In genomic region chr16:34125595-34125994, GRCm38 (mm10) we compare ENCODE assay signal across 9 mouse cellular contexts.
A peak's percentile ranks its signal among the peaks of the same experiment; 100 is the strongest.
DNase-seq lines count a peak whose midpoint lies in the region; ATAC-seq and TF ChIP-seq lines count a peak whose summit lies in the region.
"Had no signal": no experiment of that assay in that cellular context is flagged by ENCODE, and none has a peak within 500 bp of the region (broad histone marks: within the 10 kb centered on the region; RNA-seq: fewer than 3 reads in every experiment).

No protein-coding gene starts in this region.

- H3K9ac ChIP-seq in kidney, embryonic 14.5 days (ENCODE audit: low read depth, low read length) = no peak overlapping the region
- no peak overlapping the region for H3K9ac ChIP-seq in intestine, embryonic 16.5 days (ENCODE audit: low read depth, low read length)
- H3K9ac ChIP-seq in midbrain, embryonic 13.5 days (replicated peaks) = no peak overlapping the region

- H3K36me3 ChIP-seq in kidney, embryonic 14.5 days (ENCODE audit: control insufficient read depth, insufficient read depth, low read length) = no peaks in the 10 kb centered on the region
- H3K36me3 ChIP-seq in intestine, embryonic 16.5 days (ENCODE audit: control insufficient read depth, insufficient read depth, low read length) = no peaks in the 10 kb centered on the region
- 0 out of 2 replicates have a peak, but pooled peaks cover 14% of the 10 kb centered on the region for H3K36me3 ChIP-seq in midbrain, embryonic 13.5 days
- H3K36me3 ChIP-seq in spleen, adult 2 months (ENCODE audit: control insufficient read depth, insufficient read depth, low read length) = no peaks in the 10 kb centered on the region
- H3K36me3 ChIP-seq: G1E had no signal

- TF ChIP-seq POLR2A in spleen, adult 2 months (IDR thresholded peaks at IDR 0.05; ENCODE audit: low read depth, low read length) = no peak

- peak; percentile 53; the same call in 1 of the 2 replicates for TF ChIP-seq CTCF in spleen, adult 2 months (IDR thresholded peaks at IDR 0.05; ENCODE audit: extremely low read depth, insufficient read depth, insufficient read length, insufficient replicate concordance)

- intact Hi-C loops in left cerebral cortex, postnatal 25 days (cut with DNase I) = loop anchor here (5.0 to 10.0 kb wide), 3 partner anchors 47 to 579 kb away; no protein-coding TSS in a partner anchor

- no peak for ATAC-seq in kidney, embryonic 14.5 days (ENCODE audit: low FRiP score, low TSS enrichment)
- peak; percentile 84 for ATAC-seq in common myeloid progenitor, adult 5-6 weeks (replicated peaks; ENCODE audit: low read depth, poor library complexity, severe bottlenecking)
- ATAC-seq in intestine, embryonic 16.5 days = peak; percentile 44; the same call in 1 of the 2 replicates
- ATAC-seq in midbrain, embryonic 13.5 days = peak; percentile 64

- H3K27me3 ChIP-seq in kidney, embryonic 14.5 days (ENCODE audit: control insufficient read depth, insufficient read depth, low read length) = no peaks in the 10 kb centered on the region
- no peaks in the 10 kb centered on the region for H3K27me3 ChIP-seq in intestine, embryonic 16.5 days (replicated peaks; ENCODE audit: control insufficient read depth, insufficient read depth, low read length)
- H3K27me3 ChIP-seq in midbrain, embryonic 13.5 days = no peaks in the 10 kb centered on the region
- no peaks in the 10 kb centered on the region for H3K27me3 ChIP-seq in spleen, adult 2 months (ENCODE audit: control insufficient read depth, insufficient read depth, low read length)

- H3K27ac ChIP-seq in kidney, embryonic 14.5 days (ENCODE audit: low read depth, low read length) = no peak overlapping the region
- no peak overlapping the region for H3K27ac ChIP-seq in intestine, embryonic 16.5 days (ENCODE audit: low read length)
- H3K27ac ChIP-seq in midbrain, embryonic 13.5 days = no peak overlapping the region
- H3K27ac ChIP-seq in spleen, adult 2 months (ENCODE audit: insufficient read depth, low read length) = no peak overlapping the region

- DNase-seq in kidney, adult 11 months = peak; percentile 58
- DNase-seq in gastrocnemius, postnatal 10 days = peak; percentile 69
- peak; percentile 81 to 94 for DNase-seq in left cerebral cortex, postnatal 25 days (ENCODE audit: low spot score in 2 of 2)
- DNase-seq in spleen, adult 2 months (ENCODE audit: low read depth in 1 of 2, low spot score in 2 of 2) = peak; percentile 22 to 53

- WGBS in kidney, embryonic 14.5 days = 3% methylated on average over 2 of the region's 2 CpGs
- WGBS in intestine, embryonic 16.5 days = 6% methylated on average over 2 of the region's 2 CpGs
- 0% methylated on average over 2 of the region's 2 CpGs for WGBS in midbrain, embryonic 13.5 days
- WGBS in spleen, adult 2 months = 2% methylated on average over 2 of the region's 2 CpGs

- H3K4me3 ChIP-seq in kidney, embryonic 14.5 days (ENCODE audit: low read length) = no peak overlapping the region
- H3K4me3 ChIP-seq in intestine, embryonic 16.5 days (ENCODE audit: low read length) = no peak overlapping the region
- H3K4me3 ChIP-seq in midbrain, embryonic 13.5 days (replicated peaks) = no peak overlapping the region
- H3K4me3 ChIP-seq in spleen, adult 2 months (ENCODE audit: extremely low read depth, insufficient read depth, insufficient read length) = no peak overlapping the region

- H3K4me1 ChIP-seq in kidney, embryonic 14.5 days (ENCODE audit: control insufficient read depth, insufficient read depth, low read length) = no peaks in the 10 kb centered on the region
- no peaks in the 10 kb centered on the region for H3K4me1 ChIP-seq in intestine, embryonic 16.5 days (ENCODE audit: control insufficient read depth, insufficient read depth, low read length)
- peaks cover 14% of the 10 kb centered on the region for H3K4me1 ChIP-seq in midbrain, embryonic 13.5 days (replicated peaks)
- H3K4me1 ChIP-seq in spleen, adult 2 months (ENCODE audit: control insufficient read depth, insufficient read depth, insufficient read length) = no peaks in the 10 kb centered on the region

- H3K4me2 ChIP-seq in kidney, embryonic 14.5 days (replicated peaks; ENCODE audit: low read depth, low read length) = no peak overlapping the region
- H3K4me2 ChIP-seq in intestine, embryonic 16.5 days (ENCODE audit: low read depth, low read length) = no peak overlapping the region
- H3K4me2 ChIP-seq in midbrain, embryonic 13.5 days (replicated peaks) = no peak overlapping the region

- H3K9me3 ChIP-seq in kidney, embryonic 14.5 days (ENCODE audit: control insufficient read depth, low read length) = no peaks in the 10 kb centered on the region
- H3K9me3 ChIP-seq in intestine, embryonic 16.5 days (ENCODE audit: control insufficient read depth, low read length) = no peaks in the 10 kb centered on the region
- no peaks in the 10 kb centered on the region for H3K9me3 ChIP-seq in midbrain, embryonic 13.5 days
- H3K9me3 ChIP-seq: G1E had no signal

Comparison
In these comparisons a context has a peak if more than half of its experiments do, and no peak if none do; other contexts are left out.
1. DNase-seq: peak in every context shown above with its lines; median percentile 88 in left cerebral cortex, postnatal 25 days; 69 in gastrocnemius, postnatal 10 days; 58 in kidney, adult 11 months; 38 in spleen, adult 2 months.